Mouse (Mus musculus) olfactory bulb, adult 2 months (tissue): ENCODE results near the gene Lrrc3c.

ENCODE experiments used
- CTCF ChIP-seq: fragments of 200-500 bp; IDR thresholded peaks from 2 replicates; pipeline ENCODE4 v1.5.1; 2012; ENCODE audit warnings: low read depth, mild to moderate bottlenecking, low read length, moderate library complexity; ENCODE audit not compliant: insufficient read depth
- POLR2A ChIP-seq: fragments of 200-500 bp; IDR thresholded peaks from 2 replicates; pipeline ENCODE4 v1.6.1; 2012; ENCODE audit warnings: mild to moderate bottlenecking, low read depth, low read length, moderate library complexity; ENCODE audit not compliant: insufficient read depth

DNA sequence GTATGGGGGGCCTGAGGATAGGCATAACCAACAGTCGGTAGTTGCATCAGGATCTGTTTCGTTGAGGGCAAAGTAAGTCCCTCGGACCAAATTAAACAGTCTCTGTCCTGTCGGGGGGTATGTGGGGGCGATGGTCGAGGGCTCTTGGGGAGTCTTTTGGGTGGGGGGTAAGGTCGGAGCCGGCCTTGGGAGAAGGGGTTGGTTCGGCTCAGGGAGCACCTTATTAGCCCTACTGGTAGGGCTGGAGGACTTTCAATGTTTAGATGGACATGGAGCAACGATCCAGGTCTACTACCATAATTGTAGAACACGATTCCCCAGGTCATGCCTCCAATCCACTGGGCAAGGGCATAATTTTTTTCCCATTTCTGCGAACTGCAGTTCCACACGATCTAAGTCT is 22.7 kb downstream of the Lrrc3c start:
- TF ChIP-seq CTCF (no peak), POLR2A (no peak)
